Mouse (Mus musculus): ENCODE results near the gene Tldc2. TPM values are rescaled to one million over a fixed set of nuclear protein-coding genes. Genes with fewer than 3 reads are reported as not detected.

Tldc2 gene
- total RNA-seq, 1 experiment from 2014 or later: not detected

Other genes starting within 250 kb of the Tldc2 start
- gene Tgif2, start 247.0 kb upstream of the Tldc2 start, total RNA-seq (2021): 5.5 and 5.8 TPM in 2 replicates
- 4.8 and 5.9 TPM in 2 replicates for gene 4930518I15Rik, start 229.1 kb upstream of the Tldc2 start, total RNA-seq (2021)
- gene Rab5if, start 223.9 kb upstream of the Tldc2 start, total RNA-seq (2021): 284 and 313 TPM in 2 replicates
- not detected in 2 replicates for gene Sla2, start 199.9 kb upstream of the Tldc2 start, total RNA-seq (2021)
- gene Ndrg3, start 95.0 kb upstream of the Tldc2 start, total RNA-seq (2021): 49.6 and 55.3 TPM in 2 replicates
- gene Dsn1, start 79.9 kb upstream of the Tldc2 start, total RNA-seq (2021): 5.9 and 7.8 TPM in 2 replicates
- 45.8 and 49.1 TPM in 2 replicates for gene Soga1, start 7.8 kb upstream of the Tldc2 start, total RNA-seq (2021)
- gene Samhd1, start 48.2 kb downstream of the Tldc2 start, total RNA-seq (2021): 18.0 and 26.1 TPM in 2 replicates
- gene Rbl1, start 117.5 kb downstream of the Tldc2 start, total RNA-seq (2021): 8.8 and 9.0 TPM in 2 replicates
- 246 and 263 TPM in 2 replicates for gene Rpn2, start 192.0 kb downstream of the Tldc2 start, total RNA-seq (2021)
- 0.46 and 0.57 TPM in 2 replicates for gene Mroh8, start 192.5 kb downstream of the Tldc2 start, total RNA-seq (2021)